Mouse (Mus musculus): ENCODE results near the gene Mta1.

DNA sequence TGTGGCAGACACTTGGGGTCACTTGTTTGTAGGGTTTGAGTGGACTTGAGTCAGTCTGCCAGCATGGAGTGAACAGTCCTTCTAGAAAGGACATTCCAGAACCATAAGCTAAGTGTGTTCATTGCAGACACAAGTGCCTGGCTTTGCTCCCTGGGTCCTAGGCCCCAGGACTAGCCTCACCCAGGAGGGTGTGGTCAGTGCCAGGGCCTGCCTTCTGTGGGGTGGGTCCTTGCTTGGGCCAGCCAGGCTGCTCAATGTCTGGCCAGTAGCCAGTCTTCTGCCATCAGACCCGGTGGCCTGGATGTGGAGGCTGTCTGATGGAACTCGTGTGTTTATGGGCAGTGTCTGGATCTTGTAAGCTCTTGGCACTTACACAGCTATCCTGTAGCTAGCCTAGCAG is 34.5 kb downstream of the Mta1 start:
- TF ChIP-seq POLR2AphosphoS5 (IDR thresholded peaks at IDR 0.05; ENCODE audit: insufficient replicate concordance, low read depth, low read length) = no peak
- no peak for TF ChIP-seq GATA2 (IDR thresholded peaks at IDR 0.05; ENCODE audit: borderline replicate concordance, low read depth, low read length)
